Mouse (Mus musculus) right cerebral cortex, postnatal 36 days (tissue): ENCODE data around the gene Olfm3.

Experiments used
- DNase-seq, 2 experiments: peaks; one replicate each; pipeline ENCODE4 v3.0.0; 2022; ENCODE audit warnings: low spot score in 2 of 2, mixed read lengths in 1 of 2

The Olfm3 gene

DNA sequence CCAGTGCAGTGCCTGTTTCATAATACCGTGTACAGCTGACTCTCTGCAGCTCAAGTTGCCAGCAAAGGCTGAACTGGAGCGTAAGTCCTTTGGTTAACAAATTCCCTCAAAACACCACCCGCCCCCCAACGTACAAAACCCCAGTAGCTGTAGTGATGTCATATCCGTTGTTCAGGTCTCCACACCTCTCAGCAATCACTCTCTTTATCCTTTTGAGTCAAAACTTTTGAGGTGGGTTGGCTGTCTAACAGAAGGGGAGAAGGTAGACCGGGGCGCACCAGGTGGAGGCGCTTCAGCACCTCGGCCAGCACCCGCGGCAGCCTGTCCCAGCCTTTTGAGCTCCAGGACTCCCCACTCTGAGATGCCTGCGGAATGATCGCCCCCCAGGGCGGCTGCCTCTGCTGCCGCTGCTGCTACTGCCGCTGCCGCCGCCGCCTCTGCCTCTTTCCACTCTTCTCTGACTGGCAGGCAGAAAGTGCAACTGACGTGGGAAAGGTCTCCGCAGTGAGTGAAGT, at the start of gene Olfm3:
Gene Olfm3 (plus strand): TSS at position 155 of the 515 bp plus-strand sequence.
- peak; percentile 18 to 24 for DNase-seq

DNA sequence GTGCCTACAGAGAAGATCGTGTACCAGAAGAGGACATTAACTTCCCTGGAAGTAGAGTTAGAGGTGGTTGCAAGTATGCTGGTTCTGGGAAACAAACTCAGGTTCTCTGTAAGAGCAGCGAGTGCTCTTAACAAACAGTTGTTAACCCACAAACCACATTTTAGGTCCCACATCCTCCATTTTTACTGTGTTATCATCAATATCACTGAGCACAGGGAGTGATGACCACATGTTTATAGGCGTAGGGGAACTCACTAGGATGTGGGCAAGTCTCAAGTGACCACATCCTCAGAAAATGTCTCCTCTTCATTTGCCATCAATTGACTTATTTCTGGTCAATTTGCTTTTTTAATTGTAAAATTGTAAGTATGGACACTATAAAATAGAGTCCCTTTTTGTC, 14.1 kb upstream of the Olfm3 start:
- no peak for DNase-seq

DNA sequence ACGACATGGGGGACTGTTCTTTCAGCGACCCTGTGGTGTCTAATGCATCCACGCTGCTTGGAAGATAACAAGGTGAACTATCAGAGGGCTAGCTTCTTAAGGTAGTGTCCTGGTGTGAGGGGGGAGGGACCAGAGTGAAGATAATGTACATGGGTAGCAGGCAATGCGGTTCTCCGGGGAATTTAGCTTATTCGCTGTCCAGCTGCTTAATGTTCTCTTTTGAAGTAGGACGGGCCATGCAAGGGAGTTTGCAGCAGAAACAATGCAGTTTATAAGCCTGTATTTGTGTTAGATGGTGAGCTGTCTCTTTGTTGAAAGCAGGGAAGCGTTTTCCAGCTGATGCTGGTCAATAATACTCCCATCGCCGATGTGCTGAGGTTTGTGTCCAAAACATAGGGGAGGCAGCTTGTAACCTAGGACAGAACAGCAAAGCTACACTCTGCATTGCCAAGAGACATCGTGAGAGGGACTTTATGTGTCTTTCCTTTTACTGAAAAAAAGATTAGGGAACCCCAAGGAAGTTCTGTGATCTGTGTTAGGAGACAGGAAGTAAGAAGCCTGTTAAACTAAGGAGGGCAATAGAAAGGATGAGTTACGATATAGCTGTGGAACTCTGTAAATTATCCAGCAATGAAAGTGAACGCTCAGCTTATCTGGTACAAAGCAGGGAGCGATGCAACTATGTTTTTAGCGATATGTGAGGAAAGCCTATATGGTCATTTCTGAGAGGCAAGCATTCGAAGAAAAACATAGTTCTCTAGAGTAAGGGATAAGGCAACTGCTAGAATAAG, 950 bp downstream of the Olfm3 start:
- DNase-seq: no peak

DNA sequence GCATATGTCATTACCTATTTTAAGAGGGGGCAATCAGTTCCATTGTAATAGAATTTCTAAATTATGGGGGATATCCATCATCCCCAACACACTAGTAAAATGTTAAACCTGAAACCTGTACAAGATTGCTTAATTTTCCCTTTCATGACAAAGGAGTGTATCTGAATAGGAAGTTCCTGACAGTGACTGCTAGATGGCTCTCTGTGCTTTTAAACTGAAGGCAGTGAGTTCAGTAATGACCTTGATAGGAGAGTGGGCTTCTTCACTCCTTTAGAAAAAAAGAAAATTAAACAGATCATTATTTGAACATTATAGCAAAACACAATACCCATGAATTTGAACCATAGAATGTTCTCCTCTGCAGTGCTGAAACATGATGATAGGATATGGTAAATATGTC, 3.7 kb downstream of the Olfm3 start:
- DNase-seq: no peak

DNA sequence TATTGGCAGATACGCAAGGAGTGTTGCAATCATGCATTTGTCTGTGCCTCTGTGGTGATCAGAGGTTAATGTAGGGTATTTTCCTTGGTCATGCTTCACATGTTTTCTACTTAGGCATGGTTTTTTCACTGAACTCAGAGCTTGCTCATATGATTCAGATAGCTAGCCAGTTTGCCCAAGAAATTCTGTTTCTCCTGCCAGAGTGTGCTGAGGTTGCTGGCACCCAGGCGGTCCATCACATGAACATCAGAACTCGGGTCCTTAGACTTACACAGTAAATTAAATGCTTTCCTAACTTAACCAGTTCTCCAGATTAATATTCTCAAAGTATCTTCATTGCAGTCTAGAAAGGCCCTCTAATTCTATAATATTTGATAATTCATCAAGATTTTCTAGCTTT, 5.0 kb downstream of the Olfm3 start:
- DNase-seq: no peak

DNA sequence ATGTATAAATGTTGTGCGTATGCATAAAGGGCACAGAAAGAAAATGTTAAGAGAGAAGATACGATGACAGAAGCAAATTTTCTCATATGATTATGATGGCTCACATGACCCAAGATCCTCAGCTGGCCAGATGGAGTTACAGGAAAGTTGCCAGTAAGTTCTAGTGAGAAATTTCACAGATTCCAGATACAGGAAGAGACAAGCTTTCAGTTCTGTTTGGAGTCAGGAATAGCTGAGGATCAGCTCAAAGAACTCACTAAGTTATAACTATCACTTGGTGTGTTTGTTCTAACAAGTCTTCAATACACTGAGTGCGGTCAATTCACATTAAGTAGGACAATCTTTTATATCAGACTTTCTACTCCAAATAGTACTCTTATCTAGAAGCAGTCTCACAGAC, 16.2 kb downstream of the Olfm3 start:
- DNase-seq: no peak

DNA sequence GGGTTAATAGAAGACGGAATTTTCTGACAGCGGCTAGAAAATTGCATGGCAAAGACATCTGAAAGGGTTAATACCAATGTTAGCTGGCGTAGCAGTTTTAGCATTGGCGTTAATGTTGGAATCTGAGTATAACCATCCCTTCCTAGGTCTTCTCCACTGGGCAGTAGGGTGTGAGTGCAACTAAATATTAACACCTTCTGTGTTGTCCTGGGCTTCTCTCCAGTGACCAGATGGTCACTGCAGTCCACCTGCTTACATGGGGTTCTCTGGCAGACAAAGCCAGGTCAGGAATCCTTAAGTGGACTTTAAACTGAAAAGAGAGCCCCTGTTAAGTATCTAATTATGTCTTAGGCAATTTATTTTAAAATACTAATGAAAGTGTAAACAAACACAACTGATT, 25.7 kb downstream of the Olfm3 start:
- DNase-seq: no peak

DNA sequence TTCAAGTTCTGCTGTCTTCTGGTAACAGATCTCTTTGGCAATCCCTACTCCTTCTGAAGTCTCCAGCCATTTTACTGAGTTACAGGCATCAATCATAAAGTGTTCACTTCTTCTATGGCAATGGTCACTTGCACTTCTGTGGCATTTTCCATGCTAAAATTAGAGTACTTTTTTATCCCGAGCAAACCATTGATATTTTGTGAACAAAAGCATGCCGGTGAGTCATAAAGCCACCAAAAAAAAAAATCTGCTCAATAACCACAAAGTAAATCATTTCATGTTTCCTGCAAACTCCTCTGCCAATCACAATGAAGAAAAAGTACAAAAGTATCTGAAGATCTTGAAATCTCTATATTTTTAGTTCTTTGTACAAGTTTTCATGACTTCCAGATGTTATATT, 26.5 kb downstream of the Olfm3 start:
- DNase-seq: no peak

DNA sequence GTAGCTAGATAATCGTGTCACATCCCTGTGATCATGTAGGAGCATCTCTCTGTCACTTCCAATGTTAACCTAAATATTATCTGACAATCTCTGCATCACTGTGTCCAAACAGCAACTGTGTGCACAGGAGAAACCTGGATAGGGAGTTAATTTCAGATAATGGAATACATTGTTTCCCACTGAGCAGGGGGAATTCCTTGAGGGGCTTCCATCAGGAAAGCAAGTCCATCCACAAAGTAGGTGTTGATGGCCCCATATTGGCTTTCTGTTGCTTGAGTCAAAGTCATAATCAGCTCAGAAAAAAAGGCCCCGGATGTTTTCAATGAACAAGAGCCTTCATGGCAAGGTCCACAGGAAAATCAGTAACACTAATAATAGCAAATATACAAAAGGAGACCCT, 26.9 kb downstream of the Olfm3 start:
- no peak for DNase-seq

DNA sequence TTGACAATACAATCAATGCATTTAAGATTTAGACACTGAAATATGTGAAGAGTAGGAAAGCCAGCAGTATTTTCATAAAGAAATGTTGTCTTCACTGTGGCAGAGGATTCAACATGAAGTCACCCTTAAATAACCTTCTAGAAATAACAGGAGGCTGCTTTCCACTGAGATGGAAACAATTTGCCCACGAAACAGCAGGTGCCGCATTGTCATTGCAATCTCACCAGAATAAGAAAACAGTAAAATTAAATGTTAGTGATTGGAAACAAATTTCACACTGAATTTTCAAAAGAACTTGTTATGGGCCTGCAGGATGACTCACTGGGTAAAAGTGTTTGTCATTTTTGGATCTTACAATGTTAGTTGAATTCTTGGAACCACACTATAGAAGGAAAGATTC, 29.0 kb downstream of the Olfm3 start:
- DNase-seq: no peak

DNA sequence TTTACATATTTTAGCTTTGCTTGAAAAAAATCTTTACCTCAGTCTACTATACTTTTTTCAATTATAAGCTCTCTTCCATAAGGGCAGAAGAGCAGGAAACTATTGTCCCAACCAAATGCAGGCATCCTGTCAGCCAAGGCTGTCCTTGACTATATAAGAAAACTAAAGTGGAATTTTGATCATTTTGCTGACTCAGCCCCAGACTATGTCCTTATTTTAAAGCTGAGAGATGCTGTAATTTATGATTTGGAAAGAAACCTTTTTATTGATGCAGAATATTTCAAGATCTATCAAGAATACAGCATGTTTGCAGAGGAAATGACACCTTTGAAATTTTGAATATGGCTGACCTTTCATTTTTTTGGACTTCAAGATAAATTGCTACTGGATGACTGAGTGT, 51.0 kb downstream of the Olfm3 start:
- no peak for DNase-seq

DNA sequence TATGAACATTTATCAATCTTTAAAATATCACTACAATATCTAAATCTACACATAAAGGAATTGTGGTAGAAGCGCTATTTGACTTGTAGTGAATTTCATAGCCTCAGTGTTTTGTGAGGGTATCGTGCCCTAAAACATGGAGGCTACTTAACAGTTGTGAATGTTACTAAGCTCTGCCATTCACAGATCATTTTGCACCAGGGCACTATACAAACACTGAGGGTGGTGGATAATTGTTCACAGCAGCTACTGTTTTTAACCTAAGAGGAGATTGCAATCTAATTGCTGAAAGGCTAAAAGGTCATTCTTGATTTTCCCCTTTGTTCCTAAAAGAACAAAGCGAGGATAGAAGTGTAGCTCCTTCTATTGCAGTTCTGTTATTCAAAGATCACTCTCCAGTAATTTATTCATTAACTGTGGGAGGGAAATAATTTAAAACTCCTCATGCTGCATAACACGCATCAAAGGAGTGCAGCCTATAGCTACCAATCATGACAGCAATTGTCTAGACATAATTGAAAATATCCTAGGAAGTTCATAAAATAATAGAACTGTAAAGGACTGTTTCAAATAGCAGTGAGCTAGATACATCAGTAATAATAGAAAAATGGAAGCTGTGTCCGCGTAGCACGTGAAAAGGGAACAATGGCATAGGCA, 55.6 kb downstream of the Olfm3 start:
- no peak for DNase-seq

DNA sequence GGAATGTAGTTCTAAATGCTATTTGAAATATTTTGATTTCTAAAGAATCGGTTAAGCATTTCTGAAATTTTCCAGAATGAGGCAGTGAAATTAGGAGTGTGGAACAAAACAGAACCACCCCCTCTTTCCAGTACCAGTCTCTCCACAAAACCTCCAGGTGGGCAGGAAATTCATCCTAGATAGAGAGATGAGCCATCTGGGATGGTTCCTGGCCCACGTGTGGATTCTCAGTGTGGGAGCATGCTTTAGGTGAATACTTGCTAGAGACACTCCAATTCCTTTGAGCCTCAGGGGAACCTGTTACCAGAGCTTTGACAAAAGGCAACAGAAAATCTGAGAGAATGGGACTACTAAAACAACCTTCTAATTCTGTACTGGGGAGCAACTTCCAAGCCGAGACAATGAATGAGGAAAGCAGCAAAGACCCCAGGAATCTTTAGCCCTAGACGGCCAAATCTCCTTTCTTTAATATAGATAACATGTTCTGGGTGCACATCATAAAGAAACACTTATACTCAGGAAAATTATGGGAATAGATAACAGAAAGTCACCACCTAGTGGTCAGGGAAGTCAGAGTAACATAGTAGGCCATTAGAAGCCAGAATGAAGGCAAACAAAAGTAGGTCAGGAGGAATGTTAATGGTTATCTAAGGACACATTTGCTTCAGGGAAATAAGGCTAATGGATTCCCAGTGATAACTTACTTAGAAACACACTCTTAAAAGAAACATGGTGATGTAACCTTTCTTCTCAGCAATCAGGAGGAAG, 58.6 kb downstream of the Olfm3 start:
- peak; percentile 12 to 18 for DNase-seq

DNA sequence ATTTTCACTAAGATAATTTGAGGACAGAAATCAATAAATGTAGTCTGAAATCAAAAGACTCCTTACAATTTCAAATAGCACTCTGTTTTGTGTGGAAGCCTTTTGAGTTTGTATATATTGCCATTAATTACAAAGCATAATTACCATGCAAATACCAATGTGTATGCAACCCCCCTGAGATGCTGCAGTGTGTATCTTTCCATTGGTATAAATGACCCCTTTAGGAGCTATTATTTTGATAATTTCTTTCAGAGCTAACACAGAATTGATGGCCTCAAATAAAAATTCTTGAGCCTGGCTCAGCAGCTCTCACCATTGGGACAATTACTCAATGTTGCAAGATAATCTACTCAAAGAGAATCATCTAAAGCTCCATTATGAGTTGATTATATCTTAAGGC, 67.3 kb downstream of the Olfm3 start:
- DNase-seq: no peak

DNA sequence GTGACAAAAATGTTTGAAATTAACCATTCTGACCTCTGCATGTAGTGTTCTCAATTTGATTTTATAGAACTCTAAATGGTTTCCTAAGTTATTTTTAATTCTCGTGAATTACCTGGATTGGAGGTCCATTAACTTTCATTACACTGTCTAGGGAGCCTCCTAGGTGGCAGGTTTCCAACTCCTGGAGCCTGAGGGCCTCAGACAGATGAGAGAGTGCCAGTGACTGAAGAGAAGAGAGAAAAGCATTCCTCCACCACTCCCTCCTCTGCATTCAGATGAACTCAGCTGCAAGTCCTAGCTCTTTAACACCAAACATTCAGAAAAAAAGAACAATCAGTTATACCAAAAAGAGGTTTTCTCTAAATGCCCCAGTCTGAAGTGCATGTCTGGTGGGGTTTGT, 68.6 kb downstream of the Olfm3 start:
- no peak for DNase-seq

DNA sequence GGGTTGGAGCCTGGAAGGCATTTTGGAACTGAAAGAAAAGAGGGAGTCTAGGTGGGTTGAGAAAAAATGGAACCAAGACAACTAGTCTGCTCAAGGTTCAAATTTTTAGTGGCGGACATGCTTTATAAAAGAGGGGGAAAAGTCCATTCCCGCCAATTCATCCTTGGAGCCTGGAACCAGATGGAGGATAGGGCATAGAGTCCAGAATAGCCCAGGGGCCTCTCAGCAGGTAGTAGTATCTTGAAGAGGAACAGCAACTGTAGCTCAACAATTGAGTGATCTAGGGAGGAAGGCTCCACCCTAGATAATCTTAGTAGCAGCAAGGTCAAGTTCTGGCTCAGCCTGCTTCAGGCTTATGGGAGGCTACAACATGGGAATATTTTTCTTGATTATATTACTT, 87.0 kb downstream of the Olfm3 start:
- no peak for DNase-seq

DNA sequence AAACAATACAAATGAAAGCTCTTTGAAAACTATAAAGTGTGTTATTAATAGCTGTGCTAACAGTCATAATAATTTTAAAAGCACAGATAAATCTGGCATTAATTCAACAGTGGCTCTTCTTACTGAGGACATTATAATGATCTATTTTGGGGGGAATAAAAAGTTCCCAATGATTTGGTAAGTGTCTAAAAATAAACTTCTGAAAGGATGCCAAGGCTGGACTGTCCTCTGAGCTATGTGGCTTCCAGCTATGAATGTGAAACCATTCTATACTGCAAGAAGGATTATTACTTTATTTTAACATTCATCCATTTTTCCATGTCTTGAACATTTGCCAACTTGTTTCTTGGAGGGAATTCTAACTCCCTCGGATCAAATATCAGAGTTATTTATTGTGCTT, 92.1 kb downstream of the Olfm3 start:
- no peak for DNase-seq

DNA sequence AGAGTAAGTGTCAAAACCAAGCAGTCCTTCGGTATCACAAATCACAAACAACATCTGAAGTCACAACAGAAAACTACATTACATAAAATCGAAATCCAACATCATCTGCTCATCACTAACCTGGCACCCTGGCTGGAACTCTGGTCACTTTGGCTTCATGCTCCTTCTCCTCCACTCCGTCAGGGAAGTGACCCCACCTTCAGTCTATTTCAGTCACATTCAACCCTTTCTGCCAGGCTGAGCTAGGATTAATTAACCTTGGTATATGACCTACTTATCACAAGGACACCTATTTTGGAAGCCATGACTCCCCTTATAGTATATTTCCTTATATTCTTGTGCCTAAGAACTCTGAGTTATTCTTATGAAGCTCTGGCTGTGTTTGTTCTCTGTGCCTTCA, 123.7 kb downstream of the Olfm3 start:
- no peak for DNase-seq

DNA sequence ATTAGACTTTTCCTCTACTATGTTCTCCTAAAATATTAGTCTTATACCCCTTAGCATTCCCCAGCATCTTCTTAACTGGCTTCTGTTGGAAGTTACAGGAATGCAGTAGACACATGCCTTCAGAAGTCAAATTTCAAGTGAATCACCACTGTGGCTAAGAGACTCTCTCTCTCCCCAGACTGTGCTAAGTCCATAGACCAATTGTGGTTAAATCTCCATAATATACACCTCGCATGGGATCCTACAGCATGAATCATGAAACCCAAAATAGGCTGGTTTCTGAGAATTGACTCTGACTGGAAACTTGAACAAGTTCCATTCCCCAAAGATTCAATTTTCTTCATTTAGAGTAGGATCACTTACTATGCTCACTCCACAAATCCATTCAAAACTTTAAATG, 124.2 kb downstream of the Olfm3 start:
- peak in 1 of 2 experiments; percentile 14 for DNase-seq

DNA sequence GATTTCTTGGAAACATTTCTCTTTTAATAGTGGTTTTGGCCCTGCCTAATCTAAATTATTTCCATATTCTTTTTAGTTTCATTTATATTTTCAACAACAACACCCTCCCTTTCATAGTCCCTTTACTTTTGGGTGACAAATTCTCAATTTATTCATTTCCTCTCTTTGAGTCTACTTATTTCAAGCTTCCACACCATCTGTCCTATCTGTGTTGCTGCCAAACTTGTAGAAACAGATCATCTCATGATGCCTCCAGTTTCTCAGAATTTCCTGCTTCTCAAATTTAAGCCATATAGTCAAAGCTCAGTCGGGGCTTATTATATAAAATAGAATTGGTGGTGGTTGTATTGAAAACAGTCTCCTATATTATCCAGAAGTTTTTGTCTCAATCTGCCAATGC, 124.7 kb downstream of the Olfm3 start:
- DNase-seq: peak; percentile 19 to 54

DNA sequence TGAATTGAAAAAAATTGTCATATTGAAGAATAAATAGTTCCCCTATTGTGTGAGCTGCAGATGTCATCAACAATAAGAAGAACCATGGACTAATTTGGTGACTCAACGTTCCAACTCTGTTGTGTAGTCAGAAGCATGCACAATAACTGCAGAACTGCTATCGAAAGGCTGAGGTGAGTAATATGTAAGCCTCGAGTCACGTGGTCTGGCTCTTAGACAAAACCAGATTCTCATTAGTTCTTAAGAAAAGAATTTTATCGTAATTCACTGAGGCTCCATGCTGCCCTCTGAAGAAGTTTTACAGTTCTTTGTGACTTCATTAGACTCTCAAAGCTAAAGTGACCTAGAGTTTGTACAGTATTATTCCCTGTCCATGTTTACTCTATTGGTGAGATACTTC, 145.2 kb downstream of the Olfm3 start:
- DNase-seq: no peak

DNA sequence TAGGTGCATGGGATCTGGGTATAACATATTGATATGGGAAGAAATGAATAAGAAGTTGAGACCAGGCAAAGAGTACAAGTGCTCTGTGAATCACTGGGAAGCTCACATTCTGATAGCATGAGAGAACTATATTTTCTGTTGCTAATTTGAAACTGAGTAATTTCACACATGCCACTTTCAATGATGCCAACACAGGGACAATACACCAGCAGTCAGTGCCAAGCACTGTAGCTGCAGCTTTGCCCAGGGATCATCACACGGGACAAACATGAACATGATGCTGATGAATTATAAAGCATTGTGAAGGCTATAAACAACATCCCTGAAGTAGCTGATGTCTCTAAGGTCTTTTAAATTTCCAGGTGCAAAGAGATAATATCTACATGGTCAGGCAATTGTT, 161.0 kb downstream of the Olfm3 start:
- no peak for DNase-seq
